Mouse (Mus musculus) embryonic stem cell, embryonic (primary cell): ENCODE data around the gene Iqschfp.

ENCODE experiments used
- CTCF ChIA-PET, 4 experiments: fragments of 300-600 bp in 2 of 4; fragments of 350-600 bp in 2 of 4; sonication (Branson Sonifier 250); formaldehyde crosslinking; loops; one replicate each; lab custom pipeline; 2022; ENCODE audit warnings: inconsistent platforms in 2 of 4; lab: Charles Lee
- POLR2A ChIA-PET, 4 experiments: fragments of 300-600 bp in 2 of 4; fragments of 350-600 bp in 2 of 4; sonication (Branson Sonifier 250); formaldehyde crosslinking; loops; one replicate each; lab custom pipeline; 2022; ENCODE audit warnings: antibody characterized with exemption in 4 of 4, inconsistent platforms in 1 of 4; lab: Charles Lee

The Iqschfp gene

DNA sequence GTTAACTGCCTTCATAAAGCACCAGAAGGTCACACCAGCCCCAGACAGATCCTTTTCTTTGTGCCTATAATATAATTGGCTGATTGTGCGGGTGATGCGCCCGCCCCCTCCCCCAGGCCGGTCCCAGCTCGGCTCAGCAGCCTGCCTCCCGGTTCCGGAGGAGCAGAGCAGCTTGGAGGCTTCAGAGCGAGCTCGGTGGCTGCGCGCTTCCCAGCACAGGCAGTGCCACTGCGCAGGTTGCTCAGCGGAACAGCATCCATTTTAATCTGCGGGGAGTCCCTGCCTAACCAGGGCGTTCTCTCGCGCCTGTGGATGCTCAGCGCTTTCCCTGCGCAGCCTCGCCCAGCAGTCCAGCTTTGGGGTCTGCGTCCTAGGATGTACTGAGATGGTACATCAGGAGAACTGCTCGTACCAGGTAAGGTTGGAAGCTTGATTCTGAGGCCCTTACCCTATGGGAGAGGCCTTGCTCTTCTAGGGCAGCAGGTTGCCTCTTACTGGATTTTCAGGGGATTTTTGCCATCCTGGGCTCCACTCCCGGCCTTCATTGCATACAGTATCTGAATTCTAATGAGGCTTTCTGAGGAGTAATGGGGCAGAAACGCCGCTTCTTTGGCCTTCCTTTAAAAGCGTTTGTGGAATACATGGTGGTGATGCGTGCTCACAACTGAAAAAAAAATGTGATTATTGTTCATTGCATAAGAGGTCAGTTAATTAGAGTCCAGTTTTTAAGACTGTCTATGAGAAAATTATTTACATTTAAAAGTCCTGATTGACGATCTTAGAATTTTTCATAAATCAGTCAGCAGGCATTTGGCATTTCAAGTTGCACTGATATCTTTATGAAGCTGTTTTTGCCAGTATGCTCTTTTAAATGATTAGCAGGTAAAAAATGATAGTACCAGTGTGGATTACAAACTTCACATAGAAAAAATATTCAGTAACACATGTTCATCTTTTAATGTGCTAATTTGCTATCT, 680.5 kb downstream of the Iqschfp start:
- ChIA-PET POLR2A (interaction anchor here in 3 of 4 experiments (0.6 to 2.8 kb wide), 18 partner anchors 9 to 150 kb away, joined by 3 to 21 read pairs (median 4); no protein-coding TSS in a partner anchor), CTCF (interaction anchor here (0.6 to 2.0 kb wide), 6 partner anchors 9 to 186 kb away, joined by 3 to 12 read pairs (median 7); no protein-coding TSS in a partner anchor)

- ChIA-PET POLR2A (interaction anchor here in 2 of 4 experiments (0.5 to 2.8 kb wide), 14 partner anchors 8 to 1157 kb away, joined by 3 to 21 read pairs (median 4); no protein-coding TSS in a partner anchor), CTCF (interaction anchor here (0.6 to 2.0 kb wide), 5 partner anchors 8 to 185 kb away, joined by 3 to 12 read pairs (median 7); no protein-coding TSS in a partner anchor)
Measured at GRCm38 (mm10) chr3:68573226-68573624, 681.2 kb downstream of the Iqschfp start.

- ChIA-PET CTCF (interaction anchor here in 1 of 4 experiments (0.6 kb wide), 2 partner anchors 41 to 135 kb away, joined by 5 to 6 read pairs; no protein-coding TSS in a partner anchor), POLR2A (interaction anchor here in 3 of 4 experiments (0.6 to 5.2 kb wide), 16 partner anchors 7 to 293 kb away, joined by 3 to 31 read pairs (median 4); no protein-coding TSS in a partner anchor)
Measured at GRCm38 (mm10) chr3:68574097-68574496, 682.1 kb downstream of the Iqschfp start.

GRCm38 (mm10) chr3:68574565-68574964, 682.5 kb downstream of the Iqschfp start:
- POLR2A ChIA-PET, result interaction anchor here in 3 of 4 experiments (0.6 to 5.2 kb wide), 12 partner anchors 8 to 223 kb away, joined by 3 to 31 read pairs (median 4); no protein-coding TSS in a partner anchor
- CTCF ChIA-PET, result interaction anchor here in 1 of 4 experiments (0.6 kb wide), 1 partner anchor 40 kb away, joined by 5 read pairs; no protein-coding TSS in a partner anchor

DNA sequence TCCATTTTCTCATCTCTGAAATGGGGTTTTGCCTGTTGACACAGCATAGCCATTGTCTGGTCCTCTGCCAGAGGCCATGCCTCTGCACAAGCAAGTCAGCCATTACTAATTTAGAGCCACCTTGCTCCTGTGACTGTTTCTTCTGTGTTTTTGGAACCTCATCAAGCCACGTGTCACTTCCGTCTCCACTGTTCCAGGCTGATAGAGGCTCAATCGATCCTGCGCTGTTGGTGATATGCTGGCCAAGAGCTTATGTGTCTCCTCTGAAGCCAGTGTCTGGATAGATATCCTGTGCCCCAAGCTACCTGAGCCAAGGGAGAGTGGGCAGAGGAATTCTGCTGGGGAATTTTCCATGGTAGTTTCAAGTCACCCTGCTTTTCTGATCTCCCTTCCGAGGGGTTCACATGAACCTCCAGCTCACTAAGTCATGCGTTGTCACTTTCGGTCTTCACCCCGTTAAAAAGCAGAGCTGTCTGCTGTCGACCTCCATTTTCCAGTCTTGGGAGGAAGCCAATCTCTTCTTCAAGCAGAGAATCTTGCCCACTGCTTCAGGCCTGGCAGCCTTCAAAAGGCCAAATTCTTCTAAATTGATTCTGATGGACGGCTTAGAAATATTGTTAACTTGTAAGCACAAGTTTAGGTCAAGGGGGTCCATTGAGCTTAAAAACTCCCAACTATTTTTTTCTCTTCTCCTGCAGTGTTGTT, 683.8 kb downstream of the Iqschfp start:
- CTCF ChIA-PET, result interaction anchor here in 2 of 4 experiments (0.5 to 0.6 kb wide), 3 partner anchors 10 to 141 kb away, joined by 3 to 5 read pairs (median 3); no protein-coding TSS in a partner anchor

DNA sequence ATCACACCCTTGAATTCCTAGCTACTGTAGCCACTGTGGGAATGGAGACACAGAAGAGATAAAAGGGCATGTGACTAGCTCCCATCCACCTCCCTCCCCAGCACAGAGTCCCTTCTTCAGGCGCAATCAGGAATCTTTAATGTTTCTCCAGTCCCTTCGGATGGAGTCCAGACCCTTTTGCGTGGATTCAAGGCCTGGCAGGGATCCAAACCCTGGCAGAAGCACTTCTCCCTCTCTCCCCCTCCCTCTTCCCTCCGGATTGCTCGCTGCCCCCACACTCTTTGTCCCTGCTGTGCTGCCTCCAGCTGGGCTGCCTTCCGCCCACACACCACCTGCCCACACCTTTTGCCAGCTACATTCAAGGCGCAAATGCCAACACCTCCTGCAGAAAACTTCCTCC, 684.4 kb downstream of the Iqschfp start:
- ChIA-PET CTCF (interaction anchor here in 2 of 4 experiments (0.5 to 0.6 kb wide), 3 partner anchors 38 to 141 kb away, joined by 3 to 6 read pairs (median 5); no protein-coding TSS in a partner anchor), POLR2A (interaction anchor here (0.6 to 5.2 kb wide), 25 partner anchors 9 to 1136 kb away, joined by 3 to 31 read pairs (median 3); no protein-coding TSS in a partner anchor)

More for the DNA sequence above, 683.8 kb downstream of the Iqschfp start:
- POLR2A ChIA-PET, result interaction anchor here (0.6 to 5.2 kb wide), 25 partner anchors 8 to 1137 kb away, joined by 3 to 31 read pairs (median 3); no protein-coding TSS in a partner anchor

GRCm38 (mm10) chr3:68576948-68577347, 684.9 kb downstream of the Iqschfp start:
- POLR2A ChIA-PET, result interaction anchor here in 2 of 4 experiments (1.2 to 5.2 kb wide), 9 partner anchors 9 to 89 kb away, joined by 3 to 31 read pairs (median 7); no protein-coding TSS in a partner anchor
- CTCF ChIA-PET, result no interaction called here

DNA sequence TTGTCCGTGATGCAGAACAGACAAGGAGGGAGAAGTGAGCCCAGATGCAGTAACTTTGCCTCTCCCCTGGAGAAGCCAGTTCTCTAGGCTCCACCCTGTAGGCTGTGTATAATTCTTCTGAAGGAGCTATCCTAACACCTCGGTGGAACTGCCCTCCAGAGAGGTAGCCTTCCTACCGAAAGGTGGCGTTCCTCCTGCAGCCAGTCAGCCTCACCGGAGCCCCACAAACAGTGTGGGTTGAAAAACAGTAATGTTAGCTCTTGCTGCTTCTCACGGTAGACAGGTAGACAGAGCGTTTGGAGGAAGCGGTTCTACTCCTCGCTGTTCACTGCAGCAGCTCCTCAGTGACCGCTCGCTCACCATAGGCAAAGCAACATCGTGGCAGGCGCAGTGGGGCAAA, 689.6 kb downstream of the Iqschfp start:
- POLR2A ChIA-PET, result interaction anchor here (0.5 to 4.7 kb wide), 47 partner anchors 9 to 561 kb away, joined by 3 to 30 read pairs (median 4); no protein-coding TSS in a partner anchor
- CTCF ChIA-PET, result interaction anchor here (0.5 to 2.9 kb wide), 63 partner anchors 9 to 1174 kb away, joined by 3 to 22 read pairs (median 5); no protein-coding TSS in a partner anchor

- POLR2A ChIA-PET, result interaction anchor here (0.5 to 4.7 kb wide), 45 partner anchors 9 to 1208 kb away, joined by 3 to 30 read pairs (median 4); no protein-coding TSS in a partner anchor
- CTCF ChIA-PET, result interaction anchor here (0.5 to 2.9 kb wide), 54 partner anchors 9 to 1173 kb away, joined by 3 to 22 read pairs (median 5); no protein-coding TSS in a partner anchor
Measured at GRCm38 (mm10) chr3:68582103-68582740, 690.2 kb downstream of the Iqschfp start.

GRCm38 (mm10) chr3:68583031-68583693, 691.1 kb downstream of the Iqschfp start:
- ChIA-PET POLR2A (interaction anchor here in 2 of 4 experiments (0.7 to 4.7 kb wide), 12 partner anchors 9 to 378 kb away, joined by 3 to 24 read pairs (median 4); no protein-coding TSS in a partner anchor), CTCF (interaction anchor here in 3 of 4 experiments (0.7 to 1.9 kb wide), 5 partner anchors 10 to 134 kb away, joined by 5 to 12 read pairs (median 5); no protein-coding TSS in a partner anchor)

DNA sequence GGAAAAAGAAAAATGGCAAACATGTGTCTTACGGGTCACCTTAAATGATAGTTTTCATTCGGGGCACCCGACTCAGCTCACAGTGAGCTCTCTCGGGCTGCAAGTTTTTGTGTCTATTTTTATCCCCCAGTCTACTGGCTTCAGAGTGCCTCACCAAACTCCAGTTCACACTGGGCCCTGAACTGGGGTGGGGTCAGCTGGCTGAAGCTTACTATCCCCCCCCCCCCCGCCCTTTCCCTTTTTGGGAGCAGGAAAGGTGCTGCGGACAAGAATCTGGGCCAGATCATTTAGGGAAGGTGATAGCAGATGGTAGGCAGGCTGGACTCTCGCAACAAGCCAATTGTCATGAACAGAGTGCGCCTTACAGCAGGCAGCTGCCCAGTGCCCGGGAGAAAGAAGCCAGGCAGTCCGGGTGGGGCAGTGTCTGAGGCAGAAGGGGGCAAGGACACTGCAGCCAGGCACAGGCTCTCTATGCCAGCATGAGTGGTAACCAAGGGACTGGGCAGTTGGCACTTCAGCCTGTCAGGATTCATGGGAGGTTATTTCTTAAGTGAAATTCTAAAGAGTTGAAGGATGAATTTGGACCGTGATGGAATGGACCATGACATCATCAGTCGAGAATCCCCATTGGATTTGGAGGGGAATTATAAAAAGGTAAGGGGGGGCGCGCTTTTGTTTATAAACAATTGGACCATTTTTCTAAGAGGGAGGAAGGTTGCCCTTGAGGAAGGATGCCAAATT, 691.9 kb downstream of the Iqschfp start:
- ChIA-PET POLR2A (interaction anchor here in 3 of 4 experiments (0.7 to 4.7 kb wide), 16 partner anchors 9 to 783 kb away, joined by 3 to 24 read pairs (median 4); no protein-coding TSS in a partner anchor), CTCF (interaction anchor here in 1 of 4 experiments (0.7 kb wide), 1 partner anchor 21 kb away, joined by 12 read pairs; no protein-coding TSS in a partner anchor)

GRCm38 (mm10) chr3:68585213-68585612, 693.2 kb downstream of the Iqschfp start:
- ChIA-PET POLR2A (interaction anchor here in 3 of 4 experiments (0.6 to 1.8 kb wide), 9 partner anchors 9 to 95 kb away, joined by 3 to 10 read pairs (median 4); no protein-coding TSS in a partner anchor), CTCF (interaction anchor here (0.6 to 1.2 kb wide), 5 partner anchors 15 to 132 kb away, joined by 3 to 8 read pairs (median 3); no protein-coding TSS in a partner anchor)

GRCm38 (mm10) chr3:68586646-68587064, 694.6 kb downstream of the Iqschfp start:
- ChIA-PET CTCF (no interaction called here), POLR2A (interaction anchor here in 2 of 4 experiments (0.6 to 1.8 kb wide), 4 partner anchors 12 to 94 kb away, joined by 4 read pairs; no protein-coding TSS in a partner anchor)

DNA sequence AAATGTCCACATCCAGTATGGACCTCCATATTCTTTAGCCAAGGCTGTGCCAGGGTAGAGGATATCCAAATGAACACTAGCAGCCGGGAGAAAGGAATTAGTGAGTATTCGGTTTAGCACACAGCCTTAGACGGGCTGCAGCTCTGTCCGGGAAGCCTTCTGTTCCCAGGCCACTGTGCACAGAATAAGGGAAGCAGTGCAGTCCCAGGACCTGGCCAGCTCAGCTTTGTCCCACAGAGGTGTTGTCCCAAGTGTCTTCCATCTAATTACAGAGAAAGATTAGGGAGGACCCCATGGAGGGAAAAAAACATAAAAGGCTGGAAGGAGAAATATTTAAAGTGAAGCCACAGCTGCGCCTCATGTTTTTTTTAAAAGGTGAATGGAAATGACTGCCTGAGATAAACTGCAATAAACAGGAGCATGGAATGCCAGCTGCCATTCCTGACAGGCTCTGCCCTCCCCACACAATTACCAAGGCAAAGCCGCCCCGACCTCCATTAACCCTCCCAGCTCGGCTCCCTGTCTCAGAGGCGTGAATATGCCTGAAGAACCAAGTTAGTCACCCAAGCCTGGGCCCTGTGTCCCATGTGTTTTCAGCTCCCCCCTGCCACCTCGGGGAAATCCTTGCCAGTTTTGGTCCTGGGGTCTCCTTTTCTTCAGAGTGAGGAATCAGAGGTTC, 695.7 kb downstream of the Iqschfp start:
- ChIA-PET CTCF (no interaction called here), POLR2A (interaction anchor here in 3 of 4 experiments (0.6 to 1.8 kb wide), 5 partner anchors 12 to 187 kb away, joined by 3 to 6 read pairs (median 4); no protein-coding TSS in a partner anchor)
